Mouse (Mus musculus): ENCODE results near the gene Eln. TPM values are rescaled to one million over a fixed set of nuclear protein-coding genes. Genes with fewer than 3 reads are reported as not detected.

Gene Eln
- polyA plus RNA-seq, 1 experiment: 7.5 TPM

DNA sequence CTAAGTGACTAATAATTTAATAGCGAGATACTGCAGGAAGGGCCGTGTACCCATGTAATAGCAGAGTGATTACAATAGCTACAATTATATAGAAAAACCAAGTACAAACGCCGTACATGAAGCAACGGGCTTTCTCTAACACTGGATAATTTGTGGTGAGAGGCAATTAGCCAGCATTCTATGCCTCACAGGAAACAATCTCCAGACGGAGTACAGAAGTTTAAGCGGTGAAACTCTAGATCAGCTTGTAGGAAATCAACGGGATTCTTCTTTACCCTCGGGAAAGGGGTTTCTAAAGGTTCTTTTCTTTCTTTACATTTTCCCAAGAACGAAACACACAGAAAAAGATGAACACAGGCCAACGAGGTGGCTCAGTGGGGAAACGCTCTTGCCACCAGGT lies 29.4 kb upstream of the Eln start:
- Histone ChIP-seq H3K27ac (ENCODE audit: insufficient read depth, low read length) (no peak overlapping the region), H3K4me3 (replicated peaks; ENCODE audit: insufficient read depth, low read depth, low read length) (no peak overlapping the region), H3K27me3 (ENCODE audit: control insufficient read depth, insufficient read depth, low read length) (no peaks in the 10 kb centered on the region), H3K4me1 (ENCODE audit: control insufficient read depth, insufficient read depth, low read length) (no peaks in the 10 kb centered on the region)
- TF ChIP-seq POLR2A (IDR thresholded peaks at IDR 0.05; ENCODE audit: borderline replicate concordance, insufficient read depth, low read length) (no peak), CTCF (IDR thresholded peaks at IDR 0.05; ENCODE audit: borderline replicate concordance, insufficient read depth, low read depth, low read length) (no peak)
- DNase-seq: no peak
- WGBS: 88% methylated on average over 12 of the region's 12 CpGs

DNA sequence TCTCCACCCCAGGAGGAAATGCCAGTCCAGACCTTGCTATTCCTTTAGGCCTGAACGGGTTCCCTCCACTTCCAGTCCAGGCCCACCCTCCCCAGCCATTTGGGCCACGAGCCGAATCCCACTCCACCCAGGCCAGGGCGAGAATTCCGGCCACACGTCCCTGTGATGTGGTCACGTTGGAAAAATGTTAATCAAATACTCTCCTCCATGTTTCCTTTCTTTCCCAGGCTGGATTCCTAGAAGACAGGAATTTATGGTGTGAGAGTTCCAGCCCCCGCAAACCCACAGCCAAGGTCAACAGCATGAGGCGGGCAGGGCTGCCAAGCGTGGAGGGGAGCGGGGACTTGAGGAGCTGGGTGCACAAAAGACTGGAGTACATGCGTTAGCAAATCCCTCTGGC lies 25.4 kb upstream of the Eln start:
- Histone ChIP-seq H3K4me3 (replicated peaks; ENCODE audit: insufficient read depth, low read depth, low read length) (no peak overlapping the region), H3K4me1 (ENCODE audit: control insufficient read depth, insufficient read depth, low read length) (no peaks in the 10 kb centered on the region), H3K27me3 (ENCODE audit: control insufficient read depth, insufficient read depth, low read length) (no peaks in the 10 kb centered on the region), H3K27ac (ENCODE audit: insufficient read depth, low read length) (no peak overlapping the region)
- DNase-seq: no peak
- WGBS: 74% methylated on average over 12 of the region's 12 CpGs
- TF ChIP-seq CTCF (IDR thresholded peaks at IDR 0.05; ENCODE audit: borderline replicate concordance, insufficient read depth, low read depth, low read length) (no peak), POLR2A (IDR thresholded peaks at IDR 0.05; ENCODE audit: borderline replicate concordance, insufficient read depth, low read length) (no peak)

GRCm38 (mm10) chr5:134771750-134772149 lies 24.6 kb upstream of the Eln start:
- no peak overlapping the region for H3K27ac ChIP-seq (ENCODE audit: insufficient read depth, low read length)
- TF ChIP-seq CTCF (IDR thresholded peaks at IDR 0.05; ENCODE audit: borderline replicate concordance, insufficient read depth, low read depth, low read length) (no peak), POLR2A (IDR thresholded peaks at IDR 0.05; ENCODE audit: borderline replicate concordance, insufficient read depth, low read length) (no peak)
- no peak overlapping the region for H3K4me3 ChIP-seq (replicated peaks; ENCODE audit: insufficient read depth, low read depth, low read length)
- no peak for DNase-seq
- no peaks in the 10 kb centered on the region for H3K4me1 ChIP-seq (ENCODE audit: control insufficient read depth, insufficient read depth, low read length)
- no peaks in the 10 kb centered on the region for H3K27me3 ChIP-seq (ENCODE audit: control insufficient read depth, insufficient read depth, low read length)
- WGBS: 94% methylated on average over 3 of the region's 3 CpGs

GRCm38 (mm10) chr5:134769181-134769580 lies 22.1 kb upstream of the Eln start:
- H3K4me3 ChIP-seq (replicated peaks; ENCODE audit: insufficient read depth, low read depth, low read length): no peak overlapping the region
- 85% methylated on average over 7 of the region's 7 CpGs for WGBS
- no peaks in the 10 kb centered on the region for H3K4me1 ChIP-seq (ENCODE audit: control insufficient read depth, insufficient read depth, low read length)
- no peak for DNase-seq
- no peak overlapping the region for H3K27ac ChIP-seq (ENCODE audit: insufficient read depth, low read length)
- H3K27me3 ChIP-seq (ENCODE audit: control insufficient read depth, insufficient read depth, low read length): no peaks in the 10 kb centered on the region
- no peak for TF ChIP-seq POLR2A (IDR thresholded peaks at IDR 0.05; ENCODE audit: borderline replicate concordance, insufficient read depth, low read length)
- no peak for TF ChIP-seq CTCF (IDR thresholded peaks at IDR 0.05; ENCODE audit: borderline replicate concordance, insufficient read depth, low read depth, low read length)

DNA sequence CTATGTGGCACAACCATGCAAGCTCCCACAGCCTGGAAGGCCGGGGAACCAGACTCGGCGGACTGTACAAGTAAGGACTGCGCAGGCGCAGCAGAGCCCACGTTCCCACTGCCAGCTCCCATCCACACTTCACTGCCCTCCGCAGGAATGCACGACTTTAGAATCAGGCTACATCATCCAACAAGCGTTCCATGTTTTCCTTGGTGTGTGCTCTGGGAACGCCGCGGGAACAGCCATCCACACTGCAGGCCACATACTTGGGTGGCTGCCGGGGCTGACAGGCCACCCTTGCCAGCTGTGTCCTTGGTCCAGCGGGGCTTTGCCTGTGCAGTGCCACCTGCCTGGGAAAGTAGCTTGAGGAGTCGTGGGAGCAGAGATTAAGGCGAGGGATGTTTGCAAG lies 18.3 kb upstream of the Eln start:
- WGBS: 54% methylated on average over 16 of the region's 16 CpGs
- Histone ChIP-seq H3K27ac (ENCODE audit: insufficient read depth, low read length) (no peak overlapping the region), H3K4me1 (ENCODE audit: control insufficient read depth, insufficient read depth, low read length) (peaks cover 15% of the 10 kb centered on the region), H3K4me3 (replicated peaks; ENCODE audit: insufficient read depth, low read depth, low read length) (no peak overlapping the region), H3K27me3 (ENCODE audit: control insufficient read depth, insufficient read depth, low read length) (no peaks in the 10 kb centered on the region)
- DNase-seq: no peak
- TF ChIP-seq POLR2A (IDR thresholded peaks at IDR 0.05; ENCODE audit: borderline replicate concordance, insufficient read depth, low read length): no peak
- TF ChIP-seq CTCF (IDR thresholded peaks at IDR 0.05; ENCODE audit: borderline replicate concordance, insufficient read depth, low read depth, low read length): no peak

DNA sequence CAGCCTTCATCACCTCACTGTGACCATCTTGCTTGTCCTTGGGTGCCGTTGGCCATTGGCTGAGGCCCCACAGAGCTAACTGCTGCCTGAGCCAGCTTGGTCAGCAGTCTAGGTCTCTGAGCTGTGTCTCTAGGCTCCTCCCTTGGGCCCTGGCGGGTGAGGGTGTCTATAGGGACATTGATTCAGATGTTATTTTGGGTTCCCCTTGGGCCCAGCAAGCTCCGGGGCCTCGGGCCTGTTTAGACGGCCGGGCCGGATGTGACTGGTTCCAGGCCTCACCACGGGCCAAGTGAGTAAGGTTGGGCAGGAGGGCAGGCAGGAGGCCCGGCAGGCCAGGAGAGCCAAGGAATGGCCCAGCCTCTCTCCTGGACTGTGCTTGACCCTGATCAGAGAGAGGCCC lies 16.2 kb upstream of the Eln start:
- no peak overlapping the region for H3K27ac ChIP-seq (ENCODE audit: insufficient read depth, low read length)
- no peak overlapping the region for H3K4me3 ChIP-seq (replicated peaks; ENCODE audit: insufficient read depth, low read depth, low read length)
- 61% methylated on average over 9 of the region's 9 CpGs for WGBS
- DNase-seq: no peak
- TF ChIP-seq POLR2A (IDR thresholded peaks at IDR 0.05; ENCODE audit: borderline replicate concordance, insufficient read depth, low read length) (no peak), CTCF (IDR thresholded peaks at IDR 0.05; ENCODE audit: borderline replicate concordance, insufficient read depth, low read depth, low read length) (no peak)
- H3K27me3 ChIP-seq (ENCODE audit: control insufficient read depth, insufficient read depth, low read length): no peaks in the 10 kb centered on the region
- H3K4me1 ChIP-seq (ENCODE audit: control insufficient read depth, insufficient read depth, low read length): peaks cover 15% of the 10 kb centered on the region

DNA sequence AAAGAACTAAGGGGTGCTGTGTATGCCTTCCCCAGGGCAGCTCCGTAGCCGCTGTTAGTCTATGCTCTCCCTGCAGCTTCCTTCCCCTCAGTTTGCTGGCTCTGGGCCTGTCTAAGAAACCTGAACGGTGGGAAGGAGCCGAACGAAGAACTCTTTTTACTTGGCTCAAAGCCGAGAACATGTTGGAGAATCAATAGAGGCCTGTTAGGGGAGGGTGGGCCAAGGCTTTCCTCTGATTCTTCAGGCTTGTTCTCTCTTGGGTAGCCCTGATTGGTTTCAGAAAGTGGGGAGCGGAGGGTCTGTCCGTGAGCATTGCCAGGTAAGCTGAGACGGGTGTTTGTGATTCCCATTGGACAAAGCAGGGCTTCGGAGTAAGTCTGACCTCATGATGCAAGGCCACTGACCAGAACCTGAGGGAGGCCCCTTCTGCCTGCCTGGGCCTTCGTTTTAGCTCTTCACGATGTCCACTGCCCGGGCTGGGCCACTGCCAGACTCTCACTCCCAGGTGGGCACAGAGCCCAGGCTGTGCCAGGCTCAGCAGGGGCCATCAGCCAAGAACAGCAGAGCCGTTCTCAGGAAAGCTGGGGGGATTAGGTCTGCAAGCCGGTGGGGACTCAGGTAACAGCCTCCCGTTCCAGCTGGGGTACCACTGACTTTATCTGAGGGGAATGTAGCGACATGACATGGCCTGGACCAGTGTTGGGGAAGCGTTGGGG lies 14.4 kb upstream of the Eln start:
- WGBS: 39% methylated on average over 18 of the region's 18 CpGs
- Histone ChIP-seq H3K27ac (ENCODE audit: insufficient read depth, low read length) (no peak overlapping the region), H3K4me1 (ENCODE audit: control insufficient read depth, insufficient read depth, low read length) (peaks cover 15% of the 10 kb centered on the region), H3K27me3 (ENCODE audit: control insufficient read depth, insufficient read depth, low read length) (no peaks in the 10 kb centered on the region), H3K4me3 (replicated peaks; ENCODE audit: insufficient read depth, low read depth, low read length) (no peak overlapping the region)
- peak; percentile 39 to 46 for DNase-seq
- TF ChIP-seq POLR2A (IDR thresholded peaks at IDR 0.05; ENCODE audit: borderline replicate concordance, insufficient read depth, low read length) (no peak), CTCF (IDR thresholded peaks at IDR 0.05; ENCODE audit: borderline replicate concordance, insufficient read depth, low read depth, low read length) (no peak)

- no peak for DNase-seq
- Histone ChIP-seq H3K27me3 (ENCODE audit: control insufficient read depth, insufficient read depth, low read length) (no peaks in the 10 kb centered on the region), H3K4me1 (ENCODE audit: control insufficient read depth, insufficient read depth, low read length) (peaks cover under 1% of the 10 kb centered on the region; the same call in 1 of the 2 replicates), H3K27ac (ENCODE audit: insufficient read depth, low read length) (no peak overlapping the region), H3K4me3 (replicated peaks; ENCODE audit: insufficient read depth, low read depth, low read length) (no peak overlapping the region)
- WGBS: 45% methylated on average over 13 of the region's 13 CpGs
- no peak for TF ChIP-seq CTCF (IDR thresholded peaks at IDR 0.05; ENCODE audit: borderline replicate concordance, insufficient read depth, low read depth, low read length)
- TF ChIP-seq POLR2A (IDR thresholded peaks at IDR 0.05; ENCODE audit: borderline replicate concordance, insufficient read depth, low read length): no peak
These were observed 8.9 kb upstream of the Eln start for GRCm38 (mm10) chr5:134756031-134756430.

Data from cerebellum, adult 2 months (tissue).